Mouse (Mus musculus) limb, embryonic 14.5 days (tissue): ENCODE data around the gene Sdhc. TPM values are rescaled to one million over a fixed set of nuclear protein-coding genes. Genes with fewer than 3 reads are reported as not detected.

Source experiments
- ATAC-seq: fragments of 200-750 bp; cut with Nextera tagmentation; 2 replicates; pipeline ENCODE4 v1.8.0; 2017; ENCODE audit warnings: low read depth, moderate number of reproducible peaks, moderate TSS enrichment; ENCODE audit not compliant: low FRiP score
- DNase-seq: peaks from one replicate; pipeline ENCODE4 v3.0.0-alpha.2; 2015; ENCODE audit warnings: low spot score
- H3K27ac ChIP-seq: fragments of 300-500 bp; sonication (generic); replicated peaks from 2 replicates; pipeline ENCODE4 v1.5.1; 2014; ENCODE audit warnings: low read depth, mild to moderate bottlenecking, low read length, moderate library complexity, mixed read lengths
- H3K27me3 ChIP-seq: fragments of 300-500 bp; sonication (generic); 2 replicates; pipeline ENCODE4 v1.6.1; 2014; ENCODE audit warnings: low read length, mixed read lengths; ENCODE audit not compliant: control insufficient read depth, insufficient read depth
- H3K36me3 ChIP-seq: fragments of 300-500 bp; sonication (generic); 2 replicates; pipeline ENCODE4 v1.6.1; 2014; ENCODE audit warnings: mild to moderate bottlenecking, low read length, moderate library complexity, mixed read lengths; ENCODE audit not compliant: control insufficient read depth, insufficient read depth
- H3K4me1 ChIP-seq: fragments of 300-500 bp; sonication (generic); 2 replicates; pipeline ENCODE4 v1.6.1; 2014; ENCODE audit warnings: antibody characterized with exemption, low read length, mixed read lengths; ENCODE audit not compliant: control insufficient read depth, insufficient read depth
- H3K4me2 ChIP-seq: fragments of 300-500 bp; sonication (generic); replicated peaks from 2 replicates; pipeline ENCODE4 v1.6.1; 2014; ENCODE audit warnings: low read depth, mild to moderate bottlenecking, low read length, moderate library complexity; ENCODE audit not compliant: severe bottlenecking
- H3K4me3 ChIP-seq: fragments of 300-500 bp; sonication (generic); replicated peaks from 2 replicates; pipeline ENCODE4 v1.5.1; 2014; ENCODE audit warnings: low read length
- H3K9ac ChIP-seq: fragments of 300-500 bp; sonication (generic); 2 replicates; pipeline ENCODE4 v1.6.1; 2014; ENCODE audit warnings: mild to moderate bottlenecking, low read depth, low read length, moderate library complexity; ENCODE audit not compliant: severe bottlenecking
- H3K9me3 ChIP-seq: fragments of 300-500 bp; sonication (generic); 2 replicates; pipeline ENCODE4 v1.6.1; 2016; ENCODE audit warnings: low read length; ENCODE audit not compliant: control insufficient read depth
- POLR2A ChIP-seq: fragments of 200-500 bp; IDR thresholded peaks from 2 replicates; pipeline ENCODE4 v1.8.0; 2012; ENCODE audit warnings: inconsistent platforms, mild to moderate bottlenecking, moderate library complexity, borderline replicate concordance; ENCODE audit not compliant: insufficient read depth, insufficient read length; ENCODE audit errors: extremely low read depth
- WGBS: fragments of 180-500 bp; shearing (Covaris S2); extraction: QIAGEN DNeasy Blood & Tissue Kit; methylation state at CpG from one replicate; pipeline ENCODE4 v1.1.7; 2014; 5-methylcytosine and 5-hydroxymethylcytosine counted together
- polyA plus RNA-seq, 2 experiments: library from polyadenylated mRNA; depleted of rRNA in 1 of 2; stranded (reverse) in 1 of 2; unstranded in 1 of 2; fragments of >200 nt; fragmentation: Nextera tagmentation in 1 of 2; extraction: Ambion mirVana in 1 of 2; gene quantifications; 2 replicates each; pipeline versions ENCODE4 v1.2.1 to v1.2.3; 2012 to 2014

Sdhc gene
- polyA plus RNA-seq, 2 experiments = 246 to 281 TPM

- no peak overlapping the region for H3K9ac ChIP-seq
- TF ChIP-seq POLR2A = no peak
- no peaks in the 10 kb centered on the region for H3K9me3 ChIP-seq
- 0 out of 2 replicates have a peak, but pooled peaks cover 2% of the 10 kb centered on the region for H3K4me1 ChIP-seq
- no peak overlapping the region for H3K4me2 ChIP-seq
- DNase-seq = no peak
- no peak overlapping the region for H3K27ac ChIP-seq
- WGBS = 69% methylated on average over 4 of the region's 4 CpGs
- no peak for ATAC-seq
- H3K36me3 ChIP-seq = no peaks in the 10 kb centered on the region
- H3K4me3 ChIP-seq = no peak overlapping the region
- H3K27me3 ChIP-seq = no peaks in the 10 kb centered on the region
Measured at GRCm38 (mm10) chr1:171112986-171113385, 37.4 kb downstream of the Sdhc start.

- DNase-seq (peak; percentile 81), ATAC-seq (peak; percentile 7)
- H3K4me2 ChIP-seq = peak overlapping the region; percentile 50
- 5% methylated on average over 15 of the region's 15 CpGs for WGBS
- 0 out of 2 replicates have a peak, but pooled peaks cover 2% of the 10 kb centered on the region for H3K4me1 ChIP-seq
- no peak overlapping the region; the same call in 1 of the 2 replicates for H3K27ac ChIP-seq
- H3K4me3 ChIP-seq = peak overlapping the region; percentile 45
- no peak for TF ChIP-seq POLR2A
- no peaks in the 10 kb centered on the region for H3K27me3 ChIP-seq
- H3K9me3 ChIP-seq = no peaks in the 10 kb centered on the region
- H3K36me3 ChIP-seq = no peaks in the 10 kb centered on the region
- H3K9ac ChIP-seq = peak overlapping the region; percentile 49
Measured at GRCm38 (mm10) chr1:171111781-171112575, 38.4 kb downstream of the Sdhc start.

GRCm38 (mm10) chr1:171111020-171111780 lies 39.2 kb downstream of the Sdhc start:
- under 1% methylated on average over 38 of the region's 38 CpGs for WGBS
- H3K9ac ChIP-seq = peak overlapping the region; percentile 49
- peak overlapping the region; percentile 45 for H3K4me3 ChIP-seq
- 0 out of 2 replicates have a peak, but pooled peaks cover 2% of the 10 kb centered on the region for H3K4me1 ChIP-seq
- H3K36me3 ChIP-seq = no peaks in the 10 kb centered on the region
- H3K4me2 ChIP-seq = peak overlapping the region; percentile 50
- TF ChIP-seq POLR2A = 0 out of 2 replicates have a peak, but pooled peaks have one; percentile 14
- H3K9me3 ChIP-seq = no peaks in the 10 kb centered on the region
- no peaks in the 10 kb centered on the region for H3K27me3 ChIP-seq
- peak overlapping the region; percentile 45 for H3K27ac ChIP-seq
- DNase-seq (peak; percentile 95), ATAC-seq (peak; percentile 92)

GRCm38 (mm10) chr1:171110659-171111019 lies 39.8 kb downstream of the Sdhc start:
- H3K27ac ChIP-seq = peak overlapping the region; percentile 45
- peak overlapping the region; percentile 45 for H3K4me3 ChIP-seq
- 14% methylated on average over 15 of the region's 15 CpGs for WGBS
- H3K9me3 ChIP-seq = no peaks in the 10 kb centered on the region
- ATAC-seq = peak; percentile 51; the same call in 1 of the 2 replicates
- no peak for TF ChIP-seq POLR2A
- H3K36me3 ChIP-seq = no peaks in the 10 kb centered on the region
- peak overlapping the region; percentile 35 for H3K9ac ChIP-seq
- 0 out of 2 replicates have a peak, but pooled peaks cover 2% of the 10 kb centered on the region for H3K4me1 ChIP-seq
- DNase-seq = no peak
- H3K27me3 ChIP-seq = no peaks in the 10 kb centered on the region
- peak overlapping the region; percentile 40 for H3K4me2 ChIP-seq

GRCm38 (mm10) chr1:171109620-171110019 lies 40.8 kb downstream of the Sdhc start:
- 0 out of 2 replicates have a peak, but pooled peaks cover 2% of the 10 kb centered on the region for H3K4me1 ChIP-seq
- H3K27me3 ChIP-seq = no peaks in the 10 kb centered on the region
- no peak overlapping the region for H3K9ac ChIP-seq
- 46% methylated on average over 9 of the region's 9 CpGs for WGBS
- no peak overlapping the region for H3K4me2 ChIP-seq
- TF ChIP-seq POLR2A = no peak
- ATAC-seq (no peak), DNase-seq (no peak)
- H3K4me3 ChIP-seq = no peak overlapping the region
- no peaks in the 10 kb centered on the region for H3K36me3 ChIP-seq
- H3K27ac ChIP-seq = no peak overlapping the region
- no peaks in the 10 kb centered on the region for H3K9me3 ChIP-seq
